Mouse (Mus musculus): Measurements from ENCODE around the gene Pcbp3.

DNA sequence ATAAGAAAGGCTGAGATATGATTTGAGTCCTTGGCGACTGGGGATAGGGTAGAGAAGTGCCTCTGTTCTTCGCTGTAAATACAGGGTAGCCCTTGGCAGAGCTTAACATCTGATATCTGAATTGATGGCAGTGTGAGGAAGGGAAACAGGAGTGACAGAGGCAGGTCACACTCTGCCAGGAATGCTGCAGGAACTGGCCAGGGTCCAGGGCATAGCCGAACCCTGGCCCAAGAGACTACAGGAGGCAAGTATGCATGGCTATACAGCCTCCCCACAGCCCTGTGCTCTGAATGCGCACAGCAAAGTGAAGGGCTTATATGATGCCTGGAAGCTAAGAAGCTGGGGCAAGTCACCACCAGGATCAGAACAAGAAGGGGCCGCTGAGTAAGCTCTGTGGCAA is 79.8 kb downstream of the Pcbp3 start:
- TF ChIP-seq POLR2A (IDR thresholded peaks at IDR 0.05; ENCODE audit: insufficient read depth, low read depth, low read length): no peak
- no peak for TF ChIP-seq CTCF (IDR thresholded peaks at IDR 0.05; ENCODE audit: insufficient read depth, low read depth, low read length)
